Mouse (Mus musculus) ES-CJ7 (cell line): ENCODE data around the gene Rbms3.

Experiments used
- DNase-seq: peaks from one replicate; pipeline ENCODE4 v3.0.0; 2011; ENCODE audit warnings: low read depth, low spot score

Gene Rbms3

DNA sequence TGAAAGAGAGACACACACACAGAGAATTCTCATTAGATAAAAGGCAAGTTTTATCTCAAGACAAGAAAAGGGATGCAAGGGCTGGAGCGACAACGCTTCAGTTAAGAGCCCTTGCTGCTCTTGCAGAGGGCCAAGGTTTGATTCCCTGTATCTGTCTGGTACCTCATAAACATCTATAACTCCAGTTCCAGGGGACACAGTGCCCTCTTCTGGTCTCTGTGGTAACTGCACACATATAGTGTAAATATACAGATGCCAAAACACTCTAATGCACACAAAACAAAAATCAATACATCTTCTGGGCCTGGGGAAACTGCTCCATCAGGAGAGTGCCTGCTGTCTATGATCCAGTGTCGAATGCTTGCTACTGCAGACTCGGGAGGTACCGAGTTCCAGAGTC is 145.3 kb downstream of the Rbms3 start:
- peak; percentile 44 for DNase-seq

DNA sequence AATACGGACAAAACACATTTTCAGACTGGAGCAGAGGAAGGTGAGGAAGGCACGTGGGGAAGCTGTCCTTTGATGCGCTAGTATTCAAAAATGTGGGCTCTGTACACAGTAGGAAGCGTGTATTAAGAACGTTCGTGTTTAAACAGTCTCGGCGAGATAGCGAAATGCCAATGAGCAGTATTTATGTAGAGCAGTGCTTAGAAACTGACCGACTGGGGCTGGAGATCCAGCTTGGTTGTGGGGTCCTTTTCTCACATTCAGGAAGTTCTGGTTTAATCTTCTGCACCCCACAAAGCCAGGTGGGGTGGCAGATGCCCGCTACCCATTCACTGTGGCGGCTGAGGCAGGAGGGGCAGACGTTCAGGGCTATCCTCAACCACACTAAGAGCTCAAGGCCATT is 153.0 kb downstream of the Rbms3 start:
- no peak for DNase-seq

DNA sequence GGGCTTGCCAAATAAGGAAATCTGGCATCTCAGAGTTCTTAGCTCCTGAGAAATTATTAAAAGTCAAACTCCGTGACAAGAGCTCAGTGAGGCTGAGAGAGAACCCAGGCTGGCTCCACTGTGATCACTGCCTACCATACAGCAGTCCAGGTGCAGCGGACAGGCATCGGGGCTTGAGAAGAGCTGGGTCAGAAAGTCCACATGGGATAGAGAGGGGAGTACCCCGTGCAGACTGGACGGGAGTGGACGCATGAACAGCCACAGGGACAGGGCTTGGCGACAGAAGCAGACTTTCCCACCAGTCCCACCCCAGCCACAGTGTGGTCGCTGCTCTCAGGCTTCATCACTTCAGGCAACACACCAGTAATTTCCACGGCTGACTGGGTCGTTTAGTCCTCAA is 176.9 kb downstream of the Rbms3 start:
- DNase-seq = no peak

DNA sequence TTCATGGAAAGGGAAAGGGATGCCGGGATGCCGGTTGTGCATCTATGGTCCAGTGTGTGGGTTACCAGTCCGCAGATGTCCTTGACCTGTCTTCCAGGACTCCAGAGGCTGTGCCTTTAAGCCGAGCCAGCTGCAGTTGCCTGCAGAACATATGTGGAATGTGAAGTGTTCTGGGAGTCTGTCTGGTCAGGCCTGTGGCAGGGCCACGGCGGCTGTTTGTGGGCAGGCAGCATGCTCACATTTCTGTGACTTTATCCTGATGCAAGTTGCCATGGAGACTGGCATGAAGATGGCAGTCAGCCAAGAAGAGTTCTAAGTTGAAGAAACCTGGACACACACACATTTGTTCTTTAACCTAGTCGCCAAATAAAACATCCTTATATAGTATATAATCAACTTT is 187.1 kb downstream of the Rbms3 start:
- no peak for DNase-seq

DNA sequence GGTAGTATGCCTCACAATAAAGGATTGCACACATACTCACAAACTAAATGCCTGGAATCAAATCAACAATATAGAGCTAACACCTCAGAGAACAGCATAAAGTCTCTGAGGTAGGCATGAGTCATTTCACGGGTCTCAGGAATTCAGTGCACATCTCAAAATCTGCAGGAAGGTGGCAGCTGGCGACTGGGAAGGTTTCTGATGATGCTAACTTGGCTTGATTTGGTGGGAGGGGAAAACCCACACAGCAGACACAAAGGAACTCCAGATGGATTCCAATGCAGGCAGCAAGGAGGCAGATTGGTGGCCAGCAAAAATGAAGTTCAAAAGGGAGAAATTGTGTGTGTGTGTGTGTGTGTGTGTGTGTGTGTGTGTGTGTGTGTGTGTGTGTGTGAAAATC is 193.9 kb downstream of the Rbms3 start:
- no peak for DNase-seq

DNA sequence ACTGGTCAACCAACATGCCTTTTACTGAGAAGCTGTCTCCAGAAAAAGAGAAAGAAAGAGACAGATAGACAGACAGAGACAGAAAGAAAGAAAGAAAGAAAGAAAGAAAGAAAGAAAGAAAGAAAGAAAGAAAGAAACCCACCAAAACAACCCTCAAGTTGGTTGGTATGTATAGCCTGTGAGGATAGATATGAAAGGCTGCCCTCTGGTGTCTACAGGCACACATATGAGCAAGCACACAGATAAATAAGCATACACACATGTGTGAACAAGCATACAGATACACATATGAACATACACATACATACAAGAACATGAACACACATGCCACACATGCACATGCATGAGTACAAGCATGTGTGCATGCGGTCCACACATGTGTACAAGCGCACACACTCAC is 199.0 kb downstream of the Rbms3 start:
- DNase-seq = no peak

DNA sequence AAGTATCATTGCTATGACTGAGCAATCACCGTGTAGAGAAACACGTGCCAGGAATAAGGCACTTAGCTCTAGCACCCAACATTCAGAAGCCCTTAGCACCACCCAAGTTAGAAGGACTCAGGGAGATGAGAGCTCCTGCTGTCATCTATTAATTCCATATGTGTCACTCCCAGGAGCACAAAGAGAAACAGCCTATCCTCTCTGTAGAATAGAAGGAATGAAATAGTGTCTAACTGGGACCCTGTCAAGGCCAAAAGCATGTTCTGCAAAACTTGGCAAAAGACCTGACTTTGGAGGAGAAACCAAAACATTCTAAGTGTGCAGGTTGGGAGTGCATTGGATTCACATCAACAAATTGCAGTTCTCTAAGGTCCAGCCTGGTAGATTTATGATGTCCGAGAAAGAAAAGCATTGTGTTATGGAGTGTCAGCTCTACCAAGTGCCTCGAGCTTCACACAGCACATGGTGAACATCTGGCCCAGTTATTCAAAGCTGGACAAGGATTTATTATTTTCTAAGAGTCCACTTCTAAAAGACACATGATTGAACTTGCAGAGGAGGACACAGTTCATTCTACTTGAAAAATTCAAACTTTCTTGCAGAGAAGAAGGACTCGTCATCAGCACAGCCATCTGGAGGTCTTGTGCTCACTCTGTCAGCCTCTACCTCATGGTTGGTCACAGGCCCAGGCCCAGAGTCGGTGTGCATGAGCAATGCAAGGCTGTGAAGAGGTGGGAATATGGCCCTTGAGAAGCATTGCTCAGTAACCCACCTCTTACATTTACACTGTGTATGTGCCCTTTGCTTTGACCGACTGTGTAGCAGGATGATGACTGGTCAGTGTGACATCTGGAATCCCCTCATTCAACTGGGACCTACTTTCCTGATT is 200.3 kb downstream of the Rbms3 start:
- DNase-seq = no peak

DNA sequence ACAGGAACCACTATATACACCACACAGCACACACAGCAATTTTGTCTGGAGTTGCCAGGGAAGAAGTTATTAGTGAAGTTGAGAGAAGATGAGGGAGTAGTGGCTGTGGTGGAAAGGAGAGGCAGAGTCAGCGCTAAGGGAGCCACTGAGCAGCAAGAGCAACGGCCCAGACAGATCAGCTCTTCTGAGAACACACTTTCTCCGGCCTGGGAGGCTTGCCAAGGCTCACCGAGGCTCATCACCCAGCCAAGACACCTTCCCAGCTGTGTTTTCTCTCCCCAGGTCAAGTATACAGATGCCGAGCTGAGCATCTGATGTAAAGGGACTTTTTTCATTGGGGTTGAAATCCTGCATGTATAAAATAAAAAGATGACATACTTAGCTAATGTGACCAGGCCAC is 206.5 kb downstream of the Rbms3 start:
- DNase-seq = no peak

DNA sequence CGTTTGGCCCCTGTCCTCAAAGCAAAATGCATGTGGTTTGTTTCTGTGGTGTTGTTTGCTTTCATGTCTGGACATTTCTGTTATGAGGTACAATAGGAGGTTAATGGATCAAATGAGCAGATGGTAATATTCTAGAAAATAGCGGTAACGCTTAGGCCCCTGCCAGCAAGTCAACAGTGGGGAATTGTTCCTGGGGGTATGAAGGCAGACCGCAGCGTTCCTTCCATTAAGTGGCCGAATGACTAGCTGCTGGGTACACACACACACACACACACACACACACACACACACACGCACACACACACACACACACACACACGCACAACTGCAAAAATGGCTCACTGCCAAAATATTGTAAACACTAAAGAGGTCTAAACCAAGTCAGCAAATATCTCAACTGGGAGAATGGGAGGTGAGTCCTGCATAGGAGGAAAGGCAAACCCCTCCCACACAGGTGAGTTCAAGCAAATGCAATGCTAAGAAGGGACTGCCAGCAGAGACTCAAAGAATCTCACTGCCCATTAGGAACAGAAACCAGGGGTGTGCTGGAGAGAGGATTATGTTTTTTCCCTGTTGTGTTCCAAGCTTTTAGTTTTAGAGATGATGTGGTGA is 209.7 kb downstream of the Rbms3 start:
- DNase-seq = no peak

DNA sequence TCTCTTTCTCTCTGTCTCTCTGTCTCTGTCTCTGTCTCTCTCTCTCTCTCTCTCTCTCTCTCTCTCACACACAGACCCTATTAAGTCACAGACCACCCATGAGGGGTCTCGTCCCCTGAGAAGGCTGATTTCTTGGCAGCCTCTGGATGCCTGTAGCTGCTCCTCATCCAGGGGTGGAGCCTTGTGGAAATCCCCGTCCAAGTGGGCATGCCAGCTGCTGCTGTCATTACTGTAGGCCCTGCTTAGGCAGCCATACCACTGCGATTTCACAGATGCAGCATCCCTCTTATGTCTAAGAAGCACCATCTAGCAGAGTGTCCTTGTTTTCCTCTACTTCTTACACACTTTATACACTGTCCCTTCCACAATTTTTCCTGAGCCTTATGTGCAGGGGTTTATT is 216.5 kb downstream of the Rbms3 start:
- no peak for DNase-seq

DNA sequence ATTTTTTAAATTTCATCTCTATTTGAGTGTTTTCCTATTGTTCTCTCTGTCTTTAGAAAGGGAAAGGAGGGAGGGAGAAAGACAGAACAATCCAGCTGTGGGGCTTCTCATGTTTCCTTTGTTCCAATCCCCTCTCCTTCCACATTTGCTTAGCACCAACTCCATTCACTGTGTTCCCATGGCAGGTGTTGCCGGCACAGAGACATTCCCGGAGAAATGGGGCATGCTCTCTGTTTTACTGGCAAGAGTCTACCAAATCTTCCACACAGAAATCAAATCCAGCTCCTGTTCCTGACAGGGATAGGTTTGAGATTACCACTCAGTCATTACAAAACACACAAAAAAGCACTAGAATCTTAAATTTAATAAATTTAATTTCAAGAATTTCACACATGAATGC is 217.1 kb downstream of the Rbms3 start:
- no peak for DNase-seq

DNA sequence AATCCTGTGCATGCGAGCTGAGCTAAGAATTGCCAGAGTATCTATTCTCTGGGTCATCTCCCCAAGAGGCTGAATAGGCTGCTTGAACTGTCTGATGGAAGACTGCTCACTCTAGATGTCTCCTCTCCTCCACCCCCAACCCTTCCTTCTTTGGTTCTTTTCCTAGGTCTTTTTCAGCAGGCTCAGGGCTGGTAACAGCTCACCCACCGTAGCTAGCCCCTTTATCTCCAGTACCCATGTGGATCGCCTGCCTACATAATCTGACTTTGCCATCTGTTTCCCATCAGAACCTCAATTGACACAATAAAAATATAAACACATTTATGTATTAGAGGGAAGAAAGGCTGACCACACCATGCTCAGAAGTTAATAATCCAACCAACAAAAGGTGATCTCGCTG is 225.1 kb downstream of the Rbms3 start:
- DNase-seq = no peak

DNA sequence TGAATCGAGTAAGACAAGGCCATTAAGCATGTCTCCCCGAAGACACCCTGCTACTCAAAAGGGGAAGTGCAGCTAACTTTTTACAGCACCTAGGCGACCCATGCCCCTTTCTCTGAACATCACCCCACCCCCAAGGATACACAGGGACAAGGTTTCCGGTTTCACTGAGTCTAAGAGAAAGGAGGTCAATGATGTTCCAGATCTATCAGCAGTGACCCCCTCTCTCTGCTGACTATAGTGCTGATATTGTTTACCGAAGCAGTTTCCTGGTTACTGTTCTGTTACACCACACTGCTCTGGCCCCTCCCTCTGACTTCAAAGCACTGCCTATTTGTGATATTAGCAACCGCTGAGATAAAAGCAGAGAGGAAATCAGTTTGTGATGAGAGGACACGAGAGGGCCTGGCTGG is 229.4 kb downstream of the Rbms3 start:
- no peak for DNase-seq

DNA sequence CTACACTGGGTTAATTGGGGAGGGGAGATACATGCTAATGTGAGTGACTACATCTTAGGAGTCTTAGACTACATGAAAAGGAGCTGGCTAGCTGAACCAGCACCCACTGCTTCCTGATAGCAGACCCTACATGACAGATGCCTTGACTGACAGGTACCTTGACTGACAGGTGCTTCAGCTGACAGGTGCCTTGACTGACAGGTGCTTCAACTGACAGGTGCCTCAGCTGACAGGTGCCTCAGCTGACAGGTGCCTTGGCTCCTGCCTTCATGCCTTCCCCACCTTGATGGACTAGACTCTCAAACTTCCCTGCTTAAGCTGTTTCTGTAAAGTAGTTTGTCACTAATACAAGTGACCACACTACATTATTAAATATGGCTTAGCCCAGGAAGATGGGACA is 232.6 kb downstream of the Rbms3 start:
- DNase-seq = no peak

DNA sequence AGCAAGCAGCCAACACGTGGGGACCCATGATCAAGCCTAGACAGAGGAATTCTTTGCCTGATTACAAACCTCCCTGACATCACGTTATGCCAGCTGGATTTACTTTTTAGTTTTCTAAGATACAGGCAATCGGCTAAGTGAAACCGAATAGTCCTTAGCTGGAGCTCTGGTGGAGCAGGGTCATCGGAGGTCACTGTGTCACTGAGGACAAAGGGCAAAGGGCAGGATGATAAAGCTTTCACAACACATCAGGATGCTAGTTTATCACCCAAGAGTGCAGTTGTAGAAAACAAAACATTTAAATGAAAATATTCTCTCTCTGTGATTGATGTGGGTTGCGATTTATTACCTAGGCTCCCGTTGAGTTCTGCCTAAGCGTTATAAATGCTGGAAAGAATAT is 233.1 kb downstream of the Rbms3 start:
- no peak for DNase-seq

DNA sequence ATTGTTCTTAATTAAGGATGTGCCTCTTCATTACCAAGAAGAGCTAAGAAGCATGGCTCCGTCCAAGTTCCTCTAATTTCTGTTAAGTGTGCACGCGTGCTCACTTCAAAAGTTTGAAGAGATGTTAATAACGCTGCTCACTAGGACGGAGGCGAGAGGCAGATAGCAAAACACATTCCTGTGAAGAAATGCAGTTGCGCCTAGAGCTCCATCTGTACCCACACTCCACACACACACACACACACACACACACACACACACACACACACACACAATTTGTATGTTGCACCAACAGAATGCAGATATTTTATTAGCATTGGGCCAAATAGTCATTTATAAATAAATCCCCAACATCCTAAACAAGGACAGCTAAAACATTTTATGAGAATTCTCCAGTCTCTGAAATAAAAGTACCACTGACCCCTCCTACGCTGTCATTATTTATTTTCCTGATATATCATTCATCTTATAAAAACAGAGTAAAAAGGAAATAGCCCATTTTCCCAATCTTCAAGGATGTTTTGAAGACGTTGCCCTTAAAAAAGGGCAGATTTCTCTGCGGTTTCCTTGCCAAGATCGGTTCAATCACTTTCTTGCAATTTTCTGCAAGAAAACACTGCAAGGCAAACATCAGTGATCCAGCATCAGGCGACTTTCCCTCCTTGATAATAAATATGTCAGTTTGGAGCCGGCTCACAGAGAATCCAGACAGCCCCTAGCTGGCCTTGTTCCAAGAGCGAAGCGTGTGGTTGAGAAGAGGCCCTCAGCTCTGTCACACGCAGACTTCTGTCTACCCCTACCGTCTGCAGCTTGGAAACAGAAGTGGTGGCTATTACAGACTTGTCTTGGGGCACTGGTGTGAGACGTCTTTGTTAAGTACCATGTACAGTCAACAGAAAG is 235.8 kb downstream of the Rbms3 start:
- no peak for DNase-seq

DNA sequence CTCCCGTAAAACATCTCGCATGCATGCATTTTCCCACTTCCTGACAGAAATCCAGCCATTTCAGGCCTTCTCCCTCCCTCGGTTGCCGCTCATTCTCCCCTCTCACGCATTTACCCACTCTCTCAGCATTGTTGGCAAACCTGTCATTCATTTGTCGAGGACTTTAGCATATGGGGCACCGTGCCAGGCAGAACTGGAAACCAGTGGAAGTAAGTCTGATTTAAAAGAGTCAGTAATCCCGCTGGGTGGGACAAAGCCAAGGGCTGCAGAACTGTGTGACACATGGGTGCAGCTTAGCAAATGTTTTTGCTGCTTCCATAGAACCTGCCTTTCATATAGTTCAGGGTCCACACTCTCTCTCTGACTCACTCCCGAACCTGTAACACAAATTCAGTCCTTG is 241.7 kb downstream of the Rbms3 start:
- no peak for DNase-seq

DNA sequence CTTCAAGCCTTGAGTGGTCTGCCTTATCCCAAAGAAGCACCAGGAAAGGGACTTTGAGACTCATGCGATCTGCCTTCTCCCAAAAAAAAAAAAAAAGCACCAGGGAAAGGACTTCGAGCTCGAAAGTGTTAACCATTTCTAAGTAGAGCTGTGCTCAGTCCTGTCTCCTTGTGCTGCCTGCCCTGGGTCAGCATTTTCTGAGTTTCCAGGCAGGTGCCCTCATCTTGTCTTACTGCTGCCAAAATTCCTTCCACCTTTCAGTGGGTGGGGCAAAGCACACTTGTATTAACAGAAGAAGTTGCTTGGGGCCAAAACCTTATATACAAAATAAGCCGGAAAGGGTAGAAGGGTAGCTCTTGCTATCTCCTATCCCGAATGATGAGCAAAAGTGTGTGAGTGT is 248.8 kb downstream of the Rbms3 start:
- no peak for DNase-seq

DNA sequence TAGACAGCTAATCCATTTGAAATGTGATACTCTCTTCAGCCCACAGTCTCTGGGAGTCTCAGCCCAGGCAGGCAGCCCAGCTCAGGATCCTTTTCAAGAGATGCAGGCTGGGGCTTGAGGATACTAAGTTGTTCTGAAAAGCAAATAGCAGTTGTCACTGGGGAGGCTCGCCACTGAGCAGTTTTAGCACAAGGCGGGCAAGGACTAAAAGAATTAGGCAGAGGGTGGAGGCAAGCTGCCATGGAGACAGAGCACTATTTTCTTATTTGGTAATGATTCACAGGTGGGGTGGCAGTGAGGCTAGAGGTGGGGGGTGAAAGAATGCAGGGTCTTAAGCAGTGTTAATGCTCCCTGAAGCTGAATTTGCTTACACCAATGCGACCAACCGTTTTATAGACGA is 249.6 kb downstream of the Rbms3 start:
- no peak for DNase-seq

DNA sequence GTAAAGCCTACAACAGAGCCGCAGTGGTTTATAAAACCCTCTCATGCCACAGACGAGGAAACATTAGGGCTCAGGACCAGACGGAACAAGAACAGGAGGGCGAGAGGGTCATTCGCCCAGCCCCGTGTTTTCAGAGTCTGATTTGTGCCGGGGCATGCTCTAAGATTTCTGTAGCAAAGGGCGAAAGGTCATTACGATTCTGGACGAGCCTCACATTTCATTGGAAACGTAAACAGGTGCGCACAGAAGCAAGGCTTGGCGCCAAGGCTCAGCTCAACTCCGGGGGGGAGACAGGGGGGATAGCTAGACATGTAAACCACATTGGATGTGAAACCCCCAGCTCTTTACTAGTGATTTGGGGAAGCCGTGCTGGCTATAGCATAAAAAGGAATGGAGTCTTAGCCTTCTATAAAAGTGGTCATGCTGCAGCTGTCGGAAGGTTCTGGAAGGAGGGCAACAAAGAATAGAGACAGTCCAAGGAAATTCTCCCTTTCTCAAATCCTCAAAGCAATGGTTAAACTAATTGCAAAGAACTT is 250.2 kb downstream of the Rbms3 start:
- DNase-seq = peak; percentile 8

DNA sequence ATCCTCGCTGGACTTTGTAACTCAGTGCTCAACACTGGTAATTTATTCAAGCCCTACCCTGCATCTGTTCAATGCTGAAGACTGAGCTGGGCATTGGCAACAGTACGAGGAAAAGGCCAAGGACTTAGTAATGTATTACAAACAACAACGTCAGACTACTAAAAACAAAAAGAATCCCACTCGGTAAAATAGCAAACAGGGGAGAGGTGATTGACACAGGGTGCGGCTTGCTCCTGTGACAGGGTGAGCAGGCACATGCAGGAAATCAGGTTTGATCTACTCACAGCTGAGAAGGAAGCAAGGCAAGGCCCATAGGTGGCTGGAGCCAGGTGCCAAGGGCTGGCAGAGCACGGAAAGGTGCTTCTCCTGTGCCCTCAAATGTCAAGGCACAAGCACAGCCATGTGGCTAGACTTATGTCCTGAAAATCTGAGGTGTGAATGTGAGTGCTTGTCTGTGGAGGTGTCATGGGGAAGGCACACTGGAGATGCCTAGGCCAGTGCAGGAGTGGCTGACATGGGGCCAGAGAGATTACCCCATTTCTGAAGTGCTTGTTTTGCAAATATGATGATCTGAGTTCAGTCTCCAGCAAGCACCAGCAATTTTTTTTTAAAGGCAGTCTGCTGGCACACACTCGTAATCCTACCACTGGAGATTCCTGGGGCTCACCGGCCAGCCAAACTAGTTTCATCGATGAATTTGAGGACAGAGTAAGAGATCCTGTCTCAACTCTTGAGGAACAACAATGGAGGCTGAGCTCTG is 251.4 kb downstream of the Rbms3 start:
- no peak for DNase-seq
